Mouse (Mus musculus) cerebellum, adult 9-10 months (tissue): ENCODE measurements around the gene Cux2.

Experiments
- DNase-seq: peaks from one replicate; pipeline ENCODE4 v3.0.0; 2022

Gene Cux2

DNA sequence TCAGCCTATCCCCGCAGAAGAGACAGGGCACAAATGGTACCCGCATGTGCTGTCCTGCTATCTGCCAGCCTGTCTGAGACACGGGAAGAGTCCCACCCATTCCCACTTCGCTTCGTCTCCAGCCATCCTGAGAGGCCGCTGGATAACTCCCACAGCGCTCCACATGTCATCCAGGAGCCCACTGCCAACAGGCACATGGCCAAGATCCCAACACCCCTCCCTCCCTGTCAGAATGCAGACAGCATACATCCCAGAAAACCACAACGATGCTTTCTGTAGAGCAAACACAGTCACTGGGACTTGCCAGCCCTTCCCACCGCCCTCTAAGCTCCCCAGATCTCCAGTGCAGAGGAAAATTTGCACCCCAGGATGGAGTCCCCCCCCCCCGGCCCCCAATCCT lies 90.2 kb downstream of the Cux2 start:
- no peak for DNase-seq

DNA sequence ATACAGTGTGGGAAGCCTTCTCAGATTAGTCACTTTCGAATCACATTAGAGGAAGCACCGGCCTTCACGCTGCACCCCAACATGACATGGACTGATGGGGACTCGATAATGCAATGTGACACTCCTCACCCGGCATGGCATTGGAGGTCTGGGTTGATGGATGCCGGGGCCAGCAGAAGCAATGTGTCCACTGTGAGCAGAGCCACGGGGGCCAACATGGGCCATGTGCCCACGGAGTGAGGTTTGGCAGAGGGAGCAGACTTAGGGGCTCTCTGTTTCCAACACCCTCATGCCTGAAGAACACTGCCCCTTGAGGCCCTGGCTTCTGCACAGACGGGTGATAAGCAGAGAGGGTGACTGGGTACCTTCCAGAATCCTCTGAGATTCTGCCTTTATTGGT lies 91.4 kb downstream of the Cux2 start:
- DNase-seq: no peak

- DNase-seq: no peak
These were observed 94.1 kb downstream of the Cux2 start for GRCm38 (mm10) chr5:121955806-121956205.

- no peak for DNase-seq
These were observed 99.7 kb downstream of the Cux2 start for GRCm38 (mm10) chr5:121950175-121950574.

- no peak for DNase-seq
These were observed 100.9 kb downstream of the Cux2 start for GRCm38 (mm10) chr5:121949050-121949443.

GRCm38 (mm10) chr5:121948302-121949049 lies 101.4 kb downstream of the Cux2 start:
- DNase-seq: peak; percentile 41

DNA sequence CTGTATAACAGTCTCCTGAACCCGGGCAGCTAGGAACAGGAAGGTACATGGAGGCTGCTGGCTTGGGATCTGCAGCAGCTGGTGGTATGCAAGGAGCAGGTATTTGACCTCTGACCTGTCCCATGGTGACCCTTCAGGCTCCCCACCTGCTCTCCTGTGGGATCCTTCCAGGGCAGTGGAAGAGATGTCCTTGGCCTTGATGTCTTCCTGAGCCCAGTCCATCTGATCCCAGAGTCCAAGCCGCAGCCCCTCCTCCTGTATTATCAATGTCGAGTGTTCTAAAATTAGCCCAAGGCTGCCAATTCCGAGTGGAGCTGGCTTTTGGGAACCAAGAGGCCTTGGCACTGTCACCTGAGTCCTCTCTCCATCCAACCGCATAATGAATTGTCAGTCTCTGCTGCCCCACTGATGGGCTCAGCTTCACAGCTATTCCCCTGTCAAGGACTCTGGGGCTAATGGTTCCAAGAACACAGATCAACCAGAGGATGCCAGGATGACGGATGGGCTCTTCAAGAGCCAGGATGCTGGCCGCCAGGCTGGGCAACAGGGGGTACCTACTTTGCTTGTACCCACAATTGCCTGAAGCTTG lies 103.2 kb downstream of the Cux2 start:
- no peak for DNase-seq

DNA sequence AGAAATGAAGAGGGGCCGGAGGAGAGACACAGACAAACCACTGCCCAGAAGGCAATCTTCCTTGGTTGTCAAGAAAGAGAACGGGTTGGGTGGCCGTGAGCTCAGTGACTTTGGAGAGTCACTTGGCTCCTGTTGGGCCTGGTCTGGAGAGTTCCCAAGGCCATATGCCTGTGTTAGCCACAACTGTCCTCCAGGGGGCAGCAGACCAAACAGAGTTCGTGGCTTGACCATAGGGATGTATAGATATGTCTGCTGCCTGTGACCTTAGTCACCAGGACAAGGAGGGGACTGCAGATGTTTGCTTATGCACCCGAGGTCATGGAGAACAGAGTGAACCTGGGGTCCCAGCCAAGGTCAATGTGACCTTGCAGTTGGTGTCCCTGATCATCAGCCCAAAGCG lies 104.1 kb downstream of the Cux2 start:
- peak; percentile 76 for DNase-seq

GRCm38 (mm10) chr5:121944021-121944790 lies 105.7 kb downstream of the Cux2 start:
- DNase-seq: peak; percentile 85

DNA sequence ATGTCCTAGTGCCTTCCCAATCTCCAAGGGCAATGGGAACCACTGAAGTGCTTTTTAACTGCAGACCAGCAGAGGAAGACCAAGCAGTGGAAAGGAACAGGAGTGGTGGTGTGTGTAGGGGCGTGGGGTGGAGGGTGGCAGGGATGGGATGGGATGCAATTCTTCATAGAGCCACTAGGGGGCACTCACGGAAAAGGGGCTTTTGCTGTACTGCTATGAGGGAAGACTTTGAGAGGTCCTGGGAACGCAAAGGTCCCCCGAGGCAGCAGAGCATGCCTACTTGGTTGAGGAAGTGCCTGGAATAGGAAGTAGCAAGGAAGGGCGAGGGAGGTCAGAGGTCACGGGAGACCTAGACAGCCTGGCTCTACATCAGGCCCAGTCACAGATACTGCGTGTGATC lies 106.4 kb downstream of the Cux2 start:
- no peak for DNase-seq

- DNase-seq: no peak
These were observed 111.6 kb downstream of the Cux2 start for GRCm38 (mm10) chr5:121938065-121938849.

- no peak for DNase-seq
These were observed 119.6 kb downstream of the Cux2 start for GRCm38 (mm10) chr5:121930261-121930660.

DNA sequence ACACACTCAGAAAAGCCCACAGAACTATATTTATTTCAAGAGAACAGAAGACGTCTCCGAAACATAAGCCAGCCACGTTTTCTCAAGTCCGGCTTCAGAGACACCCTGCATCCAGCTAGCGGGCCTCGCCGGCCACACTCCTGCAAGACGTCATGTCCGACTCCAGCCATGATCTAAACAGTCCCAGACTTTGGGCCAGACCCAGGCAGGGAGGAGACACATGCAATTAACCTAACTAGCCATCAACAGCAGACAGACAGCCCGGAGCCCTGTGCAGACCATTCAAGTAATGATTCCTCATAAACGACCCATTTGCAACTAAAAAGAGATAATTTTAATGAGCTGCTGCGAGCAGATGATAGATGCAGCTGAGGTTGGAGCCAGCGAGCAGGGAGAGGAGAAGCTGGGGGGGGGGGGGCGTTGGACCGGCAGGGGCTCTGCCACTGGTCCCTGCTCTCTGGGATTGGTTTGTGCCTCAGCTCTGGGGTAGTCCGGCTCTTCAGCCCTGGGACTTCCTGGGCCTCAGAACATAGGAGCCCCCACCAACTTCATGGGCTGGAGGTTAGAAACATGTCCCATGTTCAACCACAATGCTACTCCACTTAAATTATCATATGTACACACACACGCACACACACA lies 121.4 kb downstream of the Cux2 start:
- no peak for DNase-seq

DNA sequence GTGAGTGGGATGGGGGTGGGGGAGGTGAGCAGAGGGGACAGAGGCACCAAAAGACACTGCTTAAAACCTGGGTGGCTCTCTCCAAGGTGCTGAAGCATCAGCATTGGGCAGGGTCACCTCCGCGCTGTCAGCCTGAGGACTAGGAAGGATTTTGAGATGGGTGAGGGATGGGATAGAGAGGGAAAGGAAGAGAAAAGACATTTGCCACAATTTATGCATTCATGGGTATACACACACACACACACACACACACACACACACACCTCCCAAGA lies 123.4 kb downstream of the Cux2 start:
- DNase-seq: no peak

GRCm38 (mm10) chr5:121925751-121926542 lies 124.0 kb downstream of the Cux2 start:
- DNase-seq: no peak

DNA sequence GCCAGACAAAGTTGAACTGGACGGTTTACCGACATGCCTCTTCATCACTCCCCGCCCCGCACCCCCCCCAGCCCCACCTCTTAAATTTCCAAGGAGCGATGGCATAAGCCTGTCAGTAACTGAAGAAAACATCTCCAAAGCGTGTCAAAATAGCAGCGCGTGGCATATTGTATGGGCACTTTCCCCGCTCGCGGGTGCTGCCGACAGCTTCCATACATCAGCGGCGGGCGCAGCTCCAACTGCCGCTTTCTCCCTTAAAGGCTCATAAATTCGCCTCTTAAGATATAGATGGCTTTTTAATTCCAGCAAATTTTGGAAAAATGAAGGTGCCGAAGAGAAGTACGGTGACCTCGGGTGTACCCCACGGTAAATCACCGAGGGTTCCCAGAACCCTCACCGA lies 124.6 kb downstream of the Cux2 start:
- no peak for DNase-seq

GRCm38 (mm10) chr5:121924423-121924822 lies 125.5 kb downstream of the Cux2 start:
- no peak for DNase-seq

DNA sequence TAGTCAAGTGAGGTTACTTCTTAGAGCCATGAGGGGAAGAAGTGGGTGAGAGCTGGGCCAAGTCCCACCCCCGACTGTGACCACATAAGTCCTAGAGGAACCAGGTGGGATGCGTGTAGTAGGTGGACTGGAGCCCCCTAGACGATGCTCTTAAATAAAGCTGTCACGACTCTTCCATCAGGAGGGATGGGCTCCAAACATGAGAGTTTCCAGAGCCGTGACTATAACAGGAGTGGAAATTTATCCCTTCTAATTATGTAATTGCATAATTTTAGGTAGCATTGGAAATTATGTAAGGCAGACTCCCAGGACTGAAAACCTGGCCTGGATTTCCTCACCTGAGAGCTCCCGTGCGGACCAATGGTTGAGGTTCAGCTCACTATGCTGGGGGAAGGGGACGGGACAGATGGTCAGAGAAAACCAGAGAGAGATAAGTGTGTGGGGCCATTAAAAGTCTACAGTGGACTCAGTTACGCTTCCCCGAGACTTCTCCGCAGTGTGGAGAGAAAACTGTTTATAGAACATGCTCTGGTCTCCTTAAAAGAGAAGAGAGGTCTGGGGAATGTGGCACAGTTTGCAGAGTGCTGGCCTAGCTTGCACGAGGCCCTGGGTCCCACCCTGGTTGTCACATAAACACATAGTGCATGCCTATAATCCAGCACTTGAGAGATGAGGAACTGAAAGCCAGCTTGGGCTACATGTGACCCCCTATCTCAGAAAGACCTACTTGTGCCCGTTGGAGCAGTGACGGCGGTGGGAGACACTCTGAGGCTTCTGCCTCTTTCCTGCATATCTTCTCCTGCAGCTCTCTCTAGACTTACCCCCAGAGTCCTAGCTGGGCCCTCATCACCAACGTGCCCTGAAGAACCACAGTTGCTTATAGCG lies 126.7 kb downstream of the Cux2 start:
- peak; percentile 27 for DNase-seq

GRCm38 (mm10) chr5:121919216-121919615 lies 130.7 kb downstream of the Cux2 start:
- no peak for DNase-seq

DNA sequence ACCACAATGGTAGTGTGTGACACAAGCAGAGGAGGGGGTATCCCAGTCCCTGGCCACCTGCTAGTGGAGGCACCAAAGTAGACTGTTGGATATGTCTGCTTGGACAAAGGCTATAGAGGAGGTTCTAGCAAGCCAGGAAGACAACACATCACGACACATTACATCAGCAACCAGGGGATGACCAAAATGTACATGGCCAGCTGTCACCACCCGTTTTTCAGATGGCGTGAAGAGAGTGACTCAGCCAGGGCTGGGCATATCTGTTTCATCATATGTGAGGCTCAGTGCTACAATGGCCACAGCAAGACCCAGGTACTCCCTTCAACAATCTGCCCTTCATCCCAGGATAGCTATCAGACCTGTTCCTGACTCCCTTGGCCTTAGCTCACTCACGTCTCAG lies 133.1 kb downstream of the Cux2 start:
- DNase-seq: no peak

- no peak for DNase-seq
These were observed 135.9 kb downstream of the Cux2 start for GRCm38 (mm10) chr5:121913999-121914398.
